In the genomic region with DNA sequence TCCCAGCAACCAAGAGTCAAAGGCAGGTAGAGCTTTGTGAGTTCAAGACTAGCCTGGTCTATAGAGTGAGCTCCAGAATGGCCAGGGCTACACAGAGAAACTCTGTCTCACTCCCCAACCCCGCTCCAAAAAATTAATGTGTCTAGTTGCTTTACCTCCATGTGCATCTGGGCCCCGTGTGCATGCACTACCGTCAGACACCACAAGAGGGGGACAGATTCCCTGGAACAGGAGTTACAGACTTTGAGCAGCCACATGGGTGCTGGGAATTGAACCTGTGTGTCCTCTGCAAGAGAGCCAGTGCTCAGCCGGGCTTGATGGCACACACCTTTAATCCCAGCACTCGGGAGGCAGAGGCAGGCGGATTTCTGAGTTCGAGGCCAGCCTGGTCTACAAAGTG, we compare ENCODE assay signal across 12 mouse cellular contexts. TPM values are rescaled to one million over a fixed set of nuclear protein-coding genes. Genes with fewer than 3 reads are reported as not detected.
DNase-seq lines count a peak whose midpoint lies in the region; ATAC-seq and TF ChIP-seq lines count a peak whose summit lies in the region.
"Had no signal": no experiment of that assay in that cellular context is flagged by ENCODE, and none has a peak within 500 bp of the region (broad histone marks: within the 10 kb centered on the region; RNA-seq: fewer than 3 reads in every experiment).

No protein-coding gene starts in this region.

- POLR2A ChIA-PET in Patski (lab: Charles Lee) = interaction anchor here (0.7 kb wide), 1 partner anchor 18 kb away, joined by 4 read pairs; a partner anchor contains a TSS

- no peak for ATAC-seq in hindbrain, embryonic 13.5 days (ENCODE audit: low FRiP score)
- ATAC-seq in Patski = no peak
- no peak for ATAC-seq in liver, embryonic 13.5 days (ENCODE audit: low read depth)
- ATAC-seq in forebrain, embryonic 12.5 days (ENCODE audit: low FRiP score) = no peak

- H3K9ac ChIP-seq in hindbrain, embryonic 13.5 days = no peak overlapping the region
- H3K9ac ChIP-seq in liver, embryonic 13.5 days = no peak overlapping the region
- H3K9ac ChIP-seq in forebrain, embryonic 12.5 days = no peak overlapping the region
- H3K9ac ChIP-seq: liver, embryonic 15.5 days; neural tube, embryonic 13.5 days had no signal

- peak; percentile 25 for DNase-seq in hindbrain, embryonic 10.5 days (ENCODE audit: low spot score)
- DNase-seq in 3T3-L1 (ENCODE audit: low read depth, low spot score) (peak; percentile 32), Patski (ENCODE audit: low read depth, low spot score) (no peak)
- peak; percentile 38 for DNase-seq in liver, embryonic 13.5 days
- no peak for DNase-seq in frontal cortex, adult 2 months (ENCODE audit: extremely low spot score in 1 of 2, low spot score in 1 of 2)
- DNase-seq in kidney, adult 11 months = no peak

- CTCF ChIA-PET in Patski (lab: Charles Lee) = interaction anchor here (1.5 kb wide), 1 partner anchor 9 kb away, joined by 4 read pairs; no protein-coding TSS in a partner anchor

- no peak overlapping the region for H3K4me2 ChIP-seq in hindbrain, embryonic 13.5 days
- no peak overlapping the region for H3K4me2 ChIP-seq in liver, embryonic 13.5 days
- no peak overlapping the region for H3K4me2 ChIP-seq in forebrain, embryonic 12.5 days
- H3K4me2 ChIP-seq: liver, embryonic 15.5 days; neural tube, embryonic 13.5 days had no signal

- WGBS in hindbrain, embryonic 10.5 days = 84% methylated on average over 7 of the region's 7 CpGs
- 88% methylated on average over 7 of the region's 7 CpGs for WGBS in hindbrain, embryonic 13.5 days
- 68% methylated on average over 7 of the region's 7 CpGs for WGBS in liver, embryonic 13.5 days (ENCODE audit: insufficient replicate concordance)
- 90% methylated on average over 7 of the region's 7 CpGs for WGBS in forebrain, embryonic 12.5 days

- peaks cover 11% of the 10 kb centered on the region for H3K9me3 ChIP-seq in hindbrain, embryonic 10.5 days
- H3K9me3 ChIP-seq in hindbrain, embryonic 13.5 days = peaks cover 10% of the 10 kb centered on the region
- H3K9me3 ChIP-seq in liver, embryonic 13.5 days (replicated peaks) = no peaks in the 10 kb centered on the region
- peaks cover 3% of the 10 kb centered on the region; the same call in 1 of the 2 replicates for H3K9me3 ChIP-seq in forebrain, embryonic 12.5 days
- H3K9me3 ChIP-seq: liver, embryonic 15.5 days had no signal

- in situ Hi-C loops in Patski (cut with MboI; ENCODE audit: low pct_unique_long_range_greater_than_20kb) = loop anchor here (5.0 kb wide), 1 partner anchor 388 kb away; no protein-coding TSS in a partner anchor

- no peak overlapping the region for H3K27ac ChIP-seq in hindbrain, embryonic 10.5 days
- H3K27ac ChIP-seq in hindbrain, embryonic 13.5 days = no peak overlapping the region
- H3K27ac ChIP-seq in liver, embryonic 13.5 days = no peak overlapping the region
- H3K27ac ChIP-seq in forebrain, embryonic 12.5 days = no peak overlapping the region
- H3K27ac ChIP-seq: liver, embryonic 15.5 days; neural tube, embryonic 13.5 days had no signal

- H3K27me3 ChIP-seq in hindbrain, embryonic 10.5 days (ENCODE audit: insufficient read depth, poor library complexity, severe bottlenecking) = no peaks in the 10 kb centered on the region
- H3K27me3 ChIP-seq in hindbrain, embryonic 13.5 days = no peaks in the 10 kb centered on the region
- H3K27me3 ChIP-seq in Patski = no peaks in the 10 kb centered on the region
- H3K27me3 ChIP-seq in liver, embryonic 13.5 days = peaks cover 29% of the 10 kb centered on the region
- no peaks in the 10 kb centered on the region for H3K27me3 ChIP-seq in forebrain, embryonic 12.5 days
- H3K27me3 ChIP-seq: neural tube, embryonic 13.5 days had no signal

- H3K36me3 ChIP-seq in hindbrain, embryonic 10.5 days = no peaks in the 10 kb centered on the region
- no peaks in the 10 kb centered on the region for H3K36me3 ChIP-seq in hindbrain, embryonic 13.5 days
- no peaks in the 10 kb centered on the region for H3K36me3 ChIP-seq in liver, embryonic 13.5 days
- H3K36me3 ChIP-seq in forebrain, embryonic 12.5 days (replicated peaks) = no peaks in the 10 kb centered on the region
- H3K36me3 ChIP-seq: liver, embryonic 15.5 days; neural tube, embryonic 13.5 days had no signal

- peaks cover 8% of the 10 kb centered on the region for H3K4me1 ChIP-seq in hindbrain, embryonic 10.5 days (replicated peaks)
- peaks cover 7% of the 10 kb centered on the region for H3K4me1 ChIP-seq in hindbrain, embryonic 13.5 days (replicated peaks)
- H3K4me1 ChIP-seq in liver, embryonic 13.5 days (replicated peaks) = peaks cover 20% of the 10 kb centered on the region
- peaks cover 5% of the 10 kb centered on the region for H3K4me1 ChIP-seq in forebrain, embryonic 12.5 days
- H3K4me1 ChIP-seq: neural tube, embryonic 13.5 days had no signal

- H3K4me3 ChIP-seq in hindbrain, embryonic 10.5 days = no peak overlapping the region
- H3K4me3 ChIP-seq in hindbrain, embryonic 13.5 days = no peak overlapping the region
- no peak overlapping the region for H3K4me3 ChIP-seq in liver, embryonic 13.5 days (replicated peaks)
- H3K4me3 ChIP-seq in forebrain, embryonic 12.5 days (replicated peaks) = no peak overlapping the region
- H3K4me3 ChIP-seq: liver, embryonic 15.5 days; neural tube, embryonic 13.5 days had no signal

- TF ChIP-seq CTCF in Patski (IDR thresholded peaks at IDR 0.05) = peak; percentile 63

RNA-seq across cellular contexts. Expression of a gene that starts 17.0 kb away (rescaled TPM):
- polyA plus RNA-seq in hindbrain, embryonic 10.5 days (2016; fragmentation: Nextera tagmentation; extraction: Ambion mirVana) = 0.04 and 0.08 TPM in 2 replicates
- 0.08 TPM in 1 of 2 replicates, not detected in the other for polyA plus RNA-seq in hindbrain, embryonic 13.5 days (2015; fragmentation: Nextera tagmentation; extraction: Ambion mirVana)
- polyA plus RNA-seq in Patski (2021) = 0.01 TPM
- not detected in 2 replicates for polyA plus RNA-seq in liver, embryonic 13.5 days (2015; fragmentation: Nextera tagmentation; extraction: Ambion mirVana)
- polyA plus RNA-seq in frontal cortex, adult 2 months (2012; rRNA removed) = 0.08 TPM in 1 of 2 replicates, not detected in the other
- polyA plus RNA-seq in forebrain, embryonic 12.5 days (2016; fragmentation: Nextera tagmentation; extraction: Ambion mirVana) = 0.05 TPM in 1 of 2 replicates, not detected in the other
- polyA plus RNA-seq: embryonic facial prominence, embryonic 11.5 days; intestine, embryonic 14.5 days; liver, embryonic 15.5 days had no signal

RNA-seq across cellular contexts. Expression of a gene that starts 17.5 kb away (rescaled TPM):
- polyA plus RNA-seq in hindbrain, embryonic 10.5 days (2016; fragmentation: Nextera tagmentation; extraction: Ambion mirVana) = 44.2 and 44.3 TPM in 2 replicates
- polyA plus RNA-seq in hindbrain, embryonic 13.5 days (2015; fragmentation: Nextera tagmentation; extraction: Ambion mirVana) = 34.0 and 38.3 TPM in 2 replicates
- 48.0 TPM for polyA plus RNA-seq in Patski (2021)
- 14.4 and 19.8 TPM in 2 replicates for polyA plus RNA-seq in liver, embryonic 13.5 days (2015; fragmentation: Nextera tagmentation; extraction: Ambion mirVana)
- 29.7 and 33.4 TPM in 2 replicates for polyA plus RNA-seq in frontal cortex, adult 2 months (2012; rRNA removed)
- 52.3 and 54.8 TPM in 2 replicates for polyA plus RNA-seq in forebrain, embryonic 12.5 days (2016; fragmentation: Nextera tagmentation; extraction: Ambion mirVana)

RNA-seq across cellular contexts. Expression of a gene that starts 50.2 kb away (rescaled TPM):
- polyA plus RNA-seq in hindbrain, embryonic 10.5 days (2016; fragmentation: Nextera tagmentation; extraction: Ambion mirVana) = 13.3 and 13.7 TPM in 2 replicates
- 12.7 and 14.6 TPM in 2 replicates for polyA plus RNA-seq in hindbrain, embryonic 13.5 days (2015; fragmentation: Nextera tagmentation; extraction: Ambion mirVana)
- polyA plus RNA-seq in Patski (2021) = 13.5 TPM
- polyA plus RNA-seq in liver, embryonic 13.5 days (2015; fragmentation: Nextera tagmentation; extraction: Ambion mirVana) = 1.7 and 1.8 TPM in 2 replicates
- polyA plus RNA-seq in frontal cortex, adult 2 months (2012; rRNA removed) = 10.9 and 13.3 TPM in 2 replicates
- polyA plus RNA-seq in forebrain, embryonic 12.5 days (2016; fragmentation: Nextera tagmentation; extraction: Ambion mirVana) = 17.5 and 17.9 TPM in 2 replicates

RNA-seq across cellular contexts. Expression of a gene that starts 50.5 kb away (rescaled TPM):
- polyA plus RNA-seq in hindbrain, embryonic 10.5 days (2016; fragmentation: Nextera tagmentation; extraction: Ambion mirVana) = 0.07 TPM in 1 of 2 replicates, not detected in the other
- not detected in 2 replicates for polyA plus RNA-seq in hindbrain, embryonic 13.5 days (2015; fragmentation: Nextera tagmentation; extraction: Ambion mirVana)
- not detected for polyA plus RNA-seq in Patski (2021)
- polyA plus RNA-seq in liver, embryonic 13.5 days (2015; fragmentation: Nextera tagmentation; extraction: Ambion mirVana) = not detected in 2 replicates
- polyA plus RNA-seq in frontal cortex, adult 2 months (2012; rRNA removed) = not detected in 2 replicates
- polyA plus RNA-seq in forebrain, embryonic 12.5 days (2016; fragmentation: Nextera tagmentation; extraction: Ambion mirVana) = not detected in 2 replicates
- polyA plus RNA-seq: embryonic facial prominence, embryonic 11.5 days; intestine, embryonic 14.5 days; liver, embryonic 15.5 days; neural tube, embryonic 13.5 days had no signal

Comparison
In these comparisons a context has a peak if more than half of its experiments do, and no peak if none do; other contexts are left out.
1. DNase-seq: peak in hindbrain, embryonic 10.5 days (single experiment), 3T3-L1 (single experiment) and liver, embryonic 13.5 days (single experiment); none in Patski (single experiment), frontal cortex, adult 2 months (0 of 2) and kidney, adult 11 months (single experiment).